Mouse (Mus musculus) activated CD4-positive, CD25-positive, alpha-beta regulatory T cell, adult 4 months (primary cell): ENCODE measurements at regions not wholly inside any gene's neighbourhood (a gene's known extent, or its start where the extent isn't known, plus 50 kb on each side); places are given as distances from the start of the nearest gene placed in this dataset.
A peak's percentile ranks its signal among the peaks of the same experiment; 100 is the strongest.
"Not testable (repeated sequence)": the region's sequence is repeated elsewhere in the genome, so short reads cannot be mapped to it uniquely, and the experiment has no call there.

ENCODE experiments used
- ATAC-seq: one replicate; pipeline ENCODE4 v1.8.0; 2017

- ATAC-seq, result no peak
These were observed 68.6 kb downstream of the Tomm20 start for GRCm38 (mm10) chr8:126877039-126877365.

DNA sequence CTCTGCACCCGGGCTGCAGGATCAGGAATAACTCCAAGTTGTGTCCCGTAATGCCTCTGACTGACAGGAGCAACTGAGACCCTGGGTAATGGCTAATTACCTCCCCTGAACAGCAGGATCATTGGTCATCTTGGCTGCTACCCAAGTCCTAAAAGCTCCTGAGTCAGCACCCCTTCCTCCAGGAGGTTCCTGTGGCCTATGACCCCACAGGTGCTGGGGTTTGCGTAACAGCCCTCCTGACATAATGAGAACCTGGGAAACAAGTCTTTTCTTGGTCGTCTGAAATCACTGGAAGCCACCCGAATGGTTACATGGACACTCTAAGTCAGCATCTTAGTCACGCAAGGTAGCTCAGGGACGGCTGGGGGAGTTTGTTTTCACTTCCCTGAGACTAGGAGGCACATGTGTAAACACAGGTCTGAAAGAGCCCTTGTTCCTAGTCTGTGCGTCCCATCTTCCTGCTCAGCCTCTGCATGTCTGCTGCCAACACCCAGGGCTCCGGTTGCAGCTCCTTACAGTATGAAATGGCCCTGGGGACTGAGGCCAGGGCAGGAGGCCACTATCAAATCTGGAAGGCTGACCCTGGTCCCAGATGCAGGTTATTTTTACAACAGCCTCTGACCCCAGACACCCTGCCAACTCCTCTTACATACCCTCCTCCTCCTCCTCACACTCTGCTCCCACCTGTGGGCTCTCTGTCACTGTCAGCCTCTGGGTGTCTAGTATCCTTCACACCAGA is 69.2 kb downstream of the Tomm20 start:
- no peak for ATAC-seq

GRCm38 (mm10) chr8:126875491-126876155 is 70.0 kb downstream of the Tomm20 start:
- ATAC-seq, result peak; percentile 74

GRCm38 (mm10) chr8:126874846-126875245 is 70.8 kb downstream of the Tomm20 start:
- ATAC-seq, result no peak

GRCm38 (mm10) chr8:126874126-126874730 is 71.4 kb downstream of the Tomm20 start:
- no peak for ATAC-seq

GRCm38 (mm10) chr8:126873306-126873705 is 72.3 kb downstream of the Tomm20 start:
- ATAC-seq, result no peak

GRCm38 (mm10) chr8:126872574-126872973 is 73.1 kb downstream of the Tomm20 start:
- ATAC-seq, result no peak

DNA sequence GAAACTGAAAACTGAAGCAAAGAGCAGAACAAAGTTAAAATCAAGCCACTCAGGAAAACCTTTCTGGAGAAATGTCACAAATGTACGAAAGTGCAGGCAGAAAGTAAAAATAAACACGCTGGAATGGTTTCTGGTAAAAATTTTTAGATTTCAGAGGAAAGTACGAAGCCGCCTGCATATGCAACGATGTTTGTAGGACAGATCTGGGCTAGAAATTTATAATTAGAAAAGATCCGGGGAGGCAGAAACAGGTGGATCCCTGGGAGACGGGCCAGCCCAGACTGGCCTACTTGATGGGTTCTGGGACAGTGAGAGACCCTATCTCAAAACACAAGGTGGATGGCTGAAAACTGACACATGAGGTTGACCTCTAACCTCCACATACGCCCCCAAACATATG is 73.5 kb downstream of the Tomm20 start:
- ATAC-seq, result no peak

- no peak for ATAC-seq
These were observed 76.2 kb downstream of the Tomm20 start for GRCm38 (mm10) chr8:126869464-126869850.

- ATAC-seq, result no peak
These were observed 76.7 kb downstream of the Tomm20 start for GRCm38 (mm10) chr8:126868831-126869463.

DNA sequence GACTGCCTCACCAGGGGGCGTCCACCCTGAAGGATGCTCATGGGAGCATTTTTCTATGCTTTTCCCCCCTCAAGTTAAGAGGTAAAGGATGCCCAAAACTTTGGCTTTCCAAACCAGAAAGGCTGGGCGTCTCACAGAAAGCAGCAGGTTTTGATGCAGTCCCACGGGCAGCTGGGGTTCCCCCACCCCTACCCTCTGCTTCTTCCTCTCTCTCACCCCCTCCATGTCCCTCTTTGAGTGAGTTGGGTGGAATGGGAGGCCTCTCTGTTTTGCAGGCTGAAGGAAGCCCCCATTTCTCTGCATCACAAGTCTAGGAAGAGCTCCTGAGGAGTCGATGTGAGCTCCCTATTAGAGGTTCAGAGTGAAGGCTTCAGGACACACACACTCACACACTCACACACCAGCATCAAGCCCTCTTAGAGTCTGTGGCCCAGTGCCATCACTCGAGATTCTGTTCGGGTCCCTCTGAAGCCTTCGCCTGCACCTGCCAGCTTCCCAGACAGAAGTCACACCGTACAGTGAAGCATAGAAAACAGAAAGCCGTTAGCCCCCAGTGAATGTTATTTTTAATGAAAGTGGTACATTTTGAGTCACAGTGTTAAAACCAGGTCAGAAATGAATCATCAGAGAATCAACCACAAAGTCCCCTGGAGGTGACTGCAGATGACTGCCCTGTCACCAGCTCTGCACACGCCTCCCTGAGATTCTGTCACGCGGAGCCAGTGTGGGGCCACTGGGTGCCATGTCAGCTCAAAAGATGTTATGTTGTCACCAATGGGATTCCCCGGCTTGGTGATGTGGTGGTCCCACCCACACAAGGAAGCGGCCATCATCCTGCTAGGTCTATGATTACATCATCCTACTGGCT is 78.3 kb downstream of the Tomm20 start:
- peak; percentile 88 for ATAC-seq

- ATAC-seq, result no peak
These were observed 81.2 kb downstream of the Tomm20 start for GRCm38 (mm10) chr8:126864314-126864948.

- ATAC-seq, result not testable (repeated sequence)
These were observed 82.0 kb downstream of the Tomm20 start for GRCm38 (mm10) chr8:126863661-126864060.

DNA sequence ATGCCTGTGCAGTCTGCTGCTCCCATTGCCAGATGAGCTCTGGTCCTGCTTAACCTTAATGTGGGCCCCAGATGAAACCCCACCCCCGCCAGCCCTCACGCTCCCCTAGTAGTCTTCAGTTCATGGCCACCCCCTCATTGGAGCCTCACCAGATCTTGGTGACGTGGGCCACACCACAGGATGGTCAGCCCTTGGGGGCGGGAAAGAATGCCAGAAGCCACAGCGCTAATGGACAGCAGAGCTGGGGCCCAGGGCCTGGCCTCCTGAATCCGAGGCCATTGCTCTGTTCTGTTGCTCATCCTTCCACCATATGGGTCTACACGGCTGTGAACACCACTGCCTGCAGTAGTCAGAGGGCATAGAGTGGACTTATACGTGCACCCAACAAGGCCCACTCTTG is 83.9 kb downstream of the Tomm20 start:
- ATAC-seq, result no peak

- no peak for ATAC-seq
These were observed 85.0 kb downstream of the Tomm20 start for GRCm38 (mm10) chr8:126860630-126861029.

GRCm38 (mm10) chr8:126859706-126860424 is 85.8 kb downstream of the Tomm20 start:
- no peak for ATAC-seq

DNA sequence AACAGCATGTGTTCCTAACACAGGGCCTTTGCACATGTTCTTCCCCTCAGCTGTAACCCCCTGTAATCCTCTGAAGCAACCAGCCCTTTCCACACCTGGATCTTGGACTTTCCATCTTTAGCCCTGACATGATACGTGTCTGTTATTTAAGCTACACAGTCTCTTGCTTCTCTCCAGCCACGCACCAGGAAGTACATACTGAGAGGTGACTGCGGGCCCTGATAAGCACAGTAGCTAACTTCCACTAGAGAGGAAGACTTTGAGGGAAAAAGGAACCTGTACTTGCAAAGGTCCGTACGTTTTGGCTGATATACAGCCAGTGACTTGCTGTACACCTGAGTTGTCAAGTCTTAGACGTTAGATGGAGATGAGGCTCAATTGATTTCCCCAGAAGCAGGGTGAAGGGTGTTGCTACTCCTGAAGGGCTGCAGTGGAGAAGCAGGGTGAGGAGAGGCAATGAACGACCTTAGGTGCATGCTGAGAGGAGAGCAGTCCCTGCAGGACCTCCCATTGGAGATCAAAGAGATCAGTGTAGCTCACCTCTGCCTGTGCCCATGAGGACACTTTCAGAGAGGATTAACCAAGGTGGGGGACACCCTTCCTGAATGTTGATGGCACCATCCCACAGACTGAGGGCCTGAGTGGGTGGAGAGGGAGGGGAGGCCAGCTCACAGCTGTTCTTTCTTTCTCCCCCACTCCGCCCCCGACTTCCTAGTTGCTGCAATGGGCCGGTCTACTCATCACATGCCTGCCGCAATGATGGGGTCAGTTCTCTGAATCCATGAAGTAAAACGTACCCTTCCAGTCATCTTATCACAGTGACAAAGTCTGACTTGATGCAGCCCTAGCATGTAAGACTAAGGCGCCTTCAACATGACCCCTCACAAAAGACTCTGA is 88.1 kb downstream of the Tomm20 start:
- no peak for ATAC-seq

DNA sequence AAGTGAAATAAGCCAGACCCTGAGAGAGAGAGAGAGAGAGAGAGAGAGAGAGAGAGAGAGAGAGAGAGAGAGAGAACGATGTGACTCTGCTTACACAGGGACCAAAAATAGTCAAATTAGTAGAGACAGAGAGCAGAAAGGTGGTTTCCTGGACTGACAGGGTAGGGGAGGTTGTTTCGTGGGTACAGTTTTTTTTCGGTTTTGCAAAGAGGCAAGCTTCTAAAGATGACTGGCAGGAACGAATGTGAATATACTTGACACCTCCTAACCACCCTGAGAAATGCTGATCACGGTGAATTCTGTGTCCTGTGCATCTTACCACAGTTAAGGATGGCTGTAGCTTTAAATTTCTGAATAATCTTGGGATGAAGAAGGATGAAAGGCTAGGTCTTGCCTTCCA is 89.7 kb downstream of the Tomm20 start:
- peak; percentile 77 for ATAC-seq

DNA sequence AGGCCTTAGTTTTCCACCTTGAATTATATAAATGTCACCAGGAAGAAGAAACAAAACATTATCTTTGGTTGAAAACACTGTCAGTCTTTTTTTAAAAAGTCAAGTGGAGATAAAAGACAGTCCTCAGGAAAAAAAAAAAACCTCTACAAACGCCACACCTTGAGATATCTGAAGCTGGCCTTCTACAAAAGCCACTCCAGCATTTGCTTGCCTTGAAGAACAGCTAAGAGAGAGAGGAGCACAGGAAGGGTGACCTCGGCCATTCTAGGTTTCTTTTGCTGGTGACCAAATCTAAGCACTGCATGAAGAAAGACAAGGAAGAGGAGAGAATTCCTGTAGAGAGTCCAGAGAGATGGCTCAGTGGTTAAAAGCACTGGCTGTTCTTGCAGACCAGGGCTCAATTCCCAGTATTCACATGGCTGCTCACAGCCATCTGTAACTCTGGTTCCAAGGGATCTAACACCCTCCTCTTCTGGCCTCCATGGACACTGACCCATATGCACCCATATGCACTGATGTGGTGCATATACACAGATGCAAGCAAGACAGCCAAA is 90.5 kb downstream of the Tomm20 start:
- ATAC-seq, result no peak
